Mouse (Mus musculus): ENCODE results near the gene Eya4.

GRCm38 (mm10) chr10:23198251-23198650 is 152.3 kb downstream of the Eya4 start:
- no peak for TF ChIP-seq CTCF (IDR thresholded peaks at IDR 0.05)
- no peak for TF ChIP-seq EP300 (IDR thresholded peaks at IDR 0.05)
